Mouse (Mus musculus): ENCODE results near the gene Prkn. TPM values are rescaled to one million over a fixed set of nuclear protein-coding genes. Genes with fewer than 3 reads are reported as not detected.

The Prkn gene
- polyA plus RNA-seq, 1 experiment from 2014 or later = 0.64 TPM

DNA sequence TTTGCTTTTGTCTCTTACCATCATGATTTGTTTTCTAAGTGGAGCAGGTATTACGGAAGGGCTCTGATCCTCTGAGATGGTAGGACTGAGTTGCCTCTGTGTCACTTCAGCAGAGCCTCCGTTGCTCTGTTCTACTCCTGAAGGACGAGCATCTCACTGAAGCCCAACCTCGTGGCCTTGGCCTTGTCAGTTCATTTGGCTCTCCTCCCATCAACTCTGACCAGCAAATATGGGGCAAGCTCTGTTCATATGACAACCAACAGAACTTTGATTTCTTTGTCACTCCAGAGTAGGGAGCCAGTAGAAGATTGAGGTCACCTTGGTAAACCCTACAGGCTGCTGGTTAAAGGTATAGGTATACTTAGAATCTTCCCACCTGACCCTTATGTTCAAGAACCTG lies 745.3 kb downstream of the Prkn start:
- no peak for ATAC-seq
- no peak overlapping the region for H3K4me2 ChIP-seq
- WGBS (ENCODE audit: insufficient replicate concordance) = 60% methylated on average over 4 of the region's 4 CpGs
- no peaks in the 10 kb centered on the region for H3K27me3 ChIP-seq (replicated peaks)
- no peak overlapping the region for H3K9ac ChIP-seq
- H3K4me3 ChIP-seq = no peak overlapping the region
- no peaks in the 10 kb centered on the region for H3K9me3 ChIP-seq (replicated peaks)
- H3K4me1 ChIP-seq = no peaks in the 10 kb centered on the region
- no peaks in the 10 kb centered on the region for H3K36me3 ChIP-seq
- no peak overlapping the region for H3K27ac ChIP-seq

DNA sequence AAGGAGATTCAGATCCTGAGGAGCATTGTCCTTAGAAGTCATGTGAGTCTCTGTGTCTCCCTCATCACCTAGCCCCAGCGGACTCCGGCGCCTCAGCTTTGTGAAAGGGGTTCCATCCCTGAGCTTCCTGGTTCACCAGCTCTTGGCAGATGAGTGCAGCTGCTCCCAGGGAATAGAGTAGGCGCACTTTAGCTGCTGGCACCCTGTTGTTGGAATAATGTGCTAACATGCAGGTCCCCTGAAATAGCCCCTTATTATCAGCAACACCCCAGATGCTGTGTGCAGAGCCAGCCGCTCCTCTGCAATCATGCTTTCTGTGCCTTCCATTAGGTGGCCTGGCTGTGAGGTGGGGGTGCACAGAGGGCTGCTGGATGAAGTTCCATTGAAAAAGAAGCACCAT lies 767.7 kb downstream of the Prkn start:
- Histone ChIP-seq H3K4me2 (no peak overlapping the region), H3K4me1 (no peaks in the 10 kb centered on the region), H3K9me3 (replicated peaks) (no peaks in the 10 kb centered on the region), H3K9ac (no peak overlapping the region), H3K27ac (no peak overlapping the region), H3K4me3 (no peak overlapping the region), H3K36me3 (no peaks in the 10 kb centered on the region), H3K27me3 (replicated peaks) (peaks cover 9% of the 10 kb centered on the region; the same call in 1 of the 2 replicates)
- ATAC-seq = no peak
- 64% methylated on average over 5 of the region's 5 CpGs for WGBS (ENCODE audit: insufficient replicate concordance)

GRCm38 (mm10) chr17:11611459-11611858 lies 771.3 kb downstream of the Prkn start:
- Histone ChIP-seq H3K9ac (no peak overlapping the region), H3K27me3 (replicated peaks) (peaks cover 15% of the 10 kb centered on the region; the same call in 1 of the 2 replicates), H3K27ac (no peak overlapping the region), H3K4me3 (no peak overlapping the region), H3K4me2 (no peak overlapping the region), H3K36me3 (no peaks in the 10 kb centered on the region), H3K9me3 (replicated peaks) (no peaks in the 10 kb centered on the region), H3K4me1 (no peaks in the 10 kb centered on the region)
- no peak for ATAC-seq
- 10% methylated on average over 7 of the region's 7 CpGs for WGBS (ENCODE audit: insufficient replicate concordance)

DNA sequence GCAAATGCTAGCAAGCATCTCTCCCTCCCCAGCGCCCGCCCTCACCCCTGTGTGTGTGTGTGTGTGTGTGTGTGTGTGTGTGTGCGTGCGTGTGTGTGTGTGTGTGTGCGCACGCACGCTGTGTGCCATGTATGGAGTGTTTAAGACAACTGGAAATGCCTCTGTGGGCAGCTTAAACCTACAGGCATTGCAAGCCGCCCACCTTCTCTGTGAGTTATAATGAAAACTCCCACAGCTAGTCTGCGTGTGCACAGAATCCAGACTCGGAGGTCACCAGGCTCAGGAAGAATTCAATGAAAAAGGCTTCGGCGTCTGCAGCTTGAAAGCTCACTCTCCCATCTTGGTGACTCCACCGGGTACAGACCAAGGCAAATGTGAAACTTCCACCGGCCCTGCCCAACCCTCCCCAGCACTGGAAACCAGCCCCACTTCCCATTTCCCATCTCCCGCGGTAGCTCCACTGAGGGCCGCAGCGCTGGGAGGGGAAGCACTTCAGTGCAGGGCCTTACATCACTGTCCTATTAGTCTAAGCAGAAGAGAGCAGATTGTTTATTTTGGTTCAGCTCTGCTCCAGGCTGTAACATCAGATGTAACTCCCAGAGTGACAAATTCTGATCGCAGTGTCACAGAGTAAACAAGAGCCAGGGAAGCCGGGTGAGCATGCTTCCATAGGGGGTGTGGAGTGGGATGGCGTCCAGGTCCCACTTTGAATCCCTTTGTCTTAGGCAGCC lies 772.8 kb downstream of the Prkn start:
- Histone ChIP-seq H3K4me3 (no peak overlapping the region), H3K27ac (no peak overlapping the region), H3K36me3 (no peaks in the 10 kb centered on the region), H3K9me3 (replicated peaks) (no peaks in the 10 kb centered on the region), H3K4me2 (no peak overlapping the region), H3K27me3 (replicated peaks) (peaks cover 15% of the 10 kb centered on the region; the same call in 1 of the 2 replicates), H3K4me1 (no peaks in the 10 kb centered on the region), H3K9ac (no peak overlapping the region)
- ATAC-seq = no peak
- WGBS (ENCODE audit: insufficient replicate concordance) = 54% methylated on average over 21 of the region's 21 CpGs

DNA sequence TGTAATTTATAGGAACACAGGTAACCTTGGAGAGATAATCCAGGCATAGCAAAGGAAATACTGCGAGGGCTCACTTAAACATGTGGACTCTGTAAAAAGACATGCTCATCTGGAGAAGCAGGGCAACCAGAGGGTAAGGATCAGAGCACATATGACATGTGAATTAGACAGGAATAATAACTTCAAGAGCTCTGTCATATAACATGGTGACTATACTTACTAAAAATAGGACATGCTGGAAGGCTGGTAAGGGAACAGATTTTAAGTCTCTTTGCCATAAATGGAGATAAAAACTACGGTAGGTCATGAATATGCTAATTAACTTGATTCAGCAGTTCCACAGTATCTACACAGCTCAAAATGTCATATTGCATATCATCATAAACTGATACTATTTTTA lies 777.4 kb downstream of the Prkn start:
- 0 out of 2 replicates have a peak, but pooled peaks cover 7% of the 10 kb centered on the region for H3K27me3 ChIP-seq (replicated peaks)
- no peak overlapping the region for H3K9ac ChIP-seq
- no peaks in the 10 kb centered on the region for H3K9me3 ChIP-seq (replicated peaks)
- ATAC-seq = no peak
- 59% methylated on average over 2 of the region's 2 CpGs for WGBS (ENCODE audit: insufficient replicate concordance)
- H3K4me2 ChIP-seq = no peak overlapping the region
- H3K4me3 ChIP-seq = no peak overlapping the region
- no peak overlapping the region for H3K27ac ChIP-seq
- H3K36me3 ChIP-seq = no peaks in the 10 kb centered on the region
- H3K4me1 ChIP-seq = no peaks in the 10 kb centered on the region

GRCm38 (mm10) chr17:11618886-11619590 lies 778.9 kb downstream of the Prkn start:
- no peaks in the 10 kb centered on the region for H3K36me3 ChIP-seq
- H3K9ac ChIP-seq = no peak overlapping the region
- 0 out of 2 replicates have a peak, but pooled peaks cover 2% of the 10 kb centered on the region for H3K27me3 ChIP-seq (replicated peaks)
- no peak overlapping the region for H3K4me2 ChIP-seq
- no peaks in the 10 kb centered on the region for H3K9me3 ChIP-seq (replicated peaks)
- no peak overlapping the region for H3K27ac ChIP-seq
- no peak overlapping the region for H3K4me3 ChIP-seq
- H3K4me1 ChIP-seq = no peaks in the 10 kb centered on the region
- WGBS (ENCODE audit: insufficient replicate concordance) = 68% methylated on average over 8 of the region's 8 CpGs
- ATAC-seq = no peak

DNA sequence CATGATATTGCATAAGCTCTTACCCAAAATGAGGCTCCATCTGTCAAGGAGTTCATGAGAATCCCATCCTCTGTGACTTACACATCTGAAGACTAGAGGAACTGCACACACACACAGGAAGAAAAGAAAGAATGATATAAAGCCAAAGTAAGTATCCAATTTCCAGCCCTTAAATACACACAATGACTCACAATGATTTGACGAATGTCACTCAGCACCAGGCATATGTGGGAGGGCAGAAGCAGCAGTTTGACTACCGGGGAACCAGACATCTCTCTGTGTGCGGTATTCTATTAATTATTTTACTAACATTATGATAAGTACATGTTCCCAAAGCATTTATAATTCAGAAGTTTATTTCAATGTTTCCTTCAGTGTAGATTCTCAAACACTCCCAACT lies 780.6 kb downstream of the Prkn start:
- no peak overlapping the region for H3K4me3 ChIP-seq
- no peak overlapping the region for H3K9ac ChIP-seq
- H3K36me3 ChIP-seq = no peaks in the 10 kb centered on the region
- no peaks in the 10 kb centered on the region for H3K27me3 ChIP-seq (replicated peaks)
- H3K9me3 ChIP-seq (replicated peaks) = no peaks in the 10 kb centered on the region
- no peak for ATAC-seq
- no peak overlapping the region for H3K27ac ChIP-seq
- WGBS (ENCODE audit: insufficient replicate concordance) = 62% methylated on average over 3 of the region's 3 CpGs
- no peak overlapping the region for H3K4me2 ChIP-seq
- no peaks in the 10 kb centered on the region for H3K4me1 ChIP-seq

DNA sequence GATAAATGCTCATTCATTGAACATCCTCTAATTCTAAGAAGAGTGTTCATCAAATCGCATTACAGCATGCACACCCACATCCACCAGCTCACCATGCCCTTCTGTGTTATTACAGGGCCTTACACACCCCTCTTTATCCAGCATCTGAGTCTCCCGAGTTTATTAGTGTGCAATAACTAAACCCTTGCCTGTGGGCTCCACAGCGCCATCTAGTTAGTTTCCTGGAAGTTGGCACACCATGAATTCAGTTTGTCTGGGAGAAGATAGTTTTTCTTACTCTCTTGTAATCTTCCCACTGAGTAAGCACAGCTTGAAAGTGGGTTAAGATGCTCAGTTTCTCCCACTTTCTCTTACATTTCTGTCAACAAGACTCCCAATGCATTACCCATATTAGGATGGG lies 781.3 kb downstream of the Prkn start:
- Histone ChIP-seq H3K4me1 (no peaks in the 10 kb centered on the region), H3K4me3 (no peak overlapping the region), H3K4me2 (no peak overlapping the region), H3K36me3 (no peaks in the 10 kb centered on the region), H3K9ac (no peak overlapping the region), H3K27ac (no peak overlapping the region), H3K27me3 (replicated peaks) (no peaks in the 10 kb centered on the region), H3K9me3 (replicated peaks) (no peaks in the 10 kb centered on the region)
- no peak for ATAC-seq
- WGBS (ENCODE audit: insufficient replicate concordance) = 48% methylated on average over 3 of the region's 3 CpGs

GRCm38 (mm10) chr17:11626306-11626705 lies 786.1 kb downstream of the Prkn start:
- Histone ChIP-seq H3K9ac (no peak overlapping the region), H3K4me1 (no peaks in the 10 kb centered on the region), H3K9me3 (replicated peaks) (no peaks in the 10 kb centered on the region), H3K27me3 (replicated peaks) (no peaks in the 10 kb centered on the region), H3K4me2 (no peak overlapping the region), H3K4me3 (no peak overlapping the region), H3K36me3 (no peaks in the 10 kb centered on the region), H3K27ac (no peak overlapping the region)
- WGBS (ENCODE audit: insufficient replicate concordance) = 68% methylated on average over 3 of the region's 3 CpGs
- no peak for ATAC-seq

DNA sequence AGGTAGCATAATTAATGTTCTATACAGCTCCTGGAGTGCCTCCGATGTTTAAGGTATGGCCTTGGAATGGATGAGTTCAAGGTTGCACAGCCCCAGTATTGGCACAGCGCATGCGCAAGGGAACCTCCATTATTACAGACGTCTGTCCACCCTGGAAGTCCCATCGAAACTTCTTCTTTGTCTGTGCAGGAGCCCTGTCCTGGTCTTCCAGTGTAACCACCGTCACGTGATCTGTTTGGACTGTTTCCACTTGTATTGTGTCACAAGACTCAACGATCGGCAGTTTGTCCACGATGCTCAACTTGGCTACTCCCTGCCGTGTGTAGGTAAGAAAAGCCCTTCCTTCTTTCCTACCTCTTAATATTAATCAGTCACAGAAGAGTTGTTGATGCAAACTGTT lies 794.9 kb downstream of the Prkn start:
- Histone ChIP-seq H3K27me3 (replicated peaks) (no peaks in the 10 kb centered on the region), H3K36me3 (no peaks in the 10 kb centered on the region)
- WGBS (ENCODE audit: insufficient replicate concordance) = 80% methylated on average over 11 of the region's 11 CpGs

DNA sequence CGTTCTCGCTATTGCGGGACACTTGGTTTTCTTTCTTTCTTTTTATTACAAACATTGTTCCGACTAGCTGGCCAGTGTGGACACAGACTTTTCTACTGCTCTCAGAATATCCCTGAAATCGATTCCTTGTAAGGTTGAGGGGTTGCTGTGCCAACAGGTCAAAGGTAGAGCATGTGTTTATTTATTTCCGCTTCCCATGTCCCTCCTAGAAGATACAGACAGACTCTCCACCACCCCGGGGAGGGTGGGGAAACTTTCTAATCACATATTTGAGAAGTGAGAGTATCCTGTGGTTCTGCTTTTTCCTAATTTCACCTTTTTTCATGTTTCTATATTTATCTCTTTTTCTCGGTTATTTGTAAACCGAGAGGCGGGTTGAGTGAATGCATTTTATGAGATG lies 797.5 kb downstream of the Prkn start:
- Histone ChIP-seq H3K36me3 (no peaks in the 10 kb centered on the region), H3K4me1 (no peaks in the 10 kb centered on the region), H3K4me2 (no peak overlapping the region), H3K9ac (no peak overlapping the region), H3K4me3 (no peak overlapping the region), H3K27ac (no peak overlapping the region), H3K9me3 (replicated peaks) (no peaks in the 10 kb centered on the region), H3K27me3 (replicated peaks) (no peaks in the 10 kb centered on the region)
- ATAC-seq = no peak
- 65% methylated on average over 10 of the region's 10 CpGs for WGBS (ENCODE audit: insufficient replicate concordance)

More for the DNA sequence above, 794.9 kb downstream of the Prkn start:
- H3K27ac ChIP-seq = no peak overlapping the region
- no peak overlapping the region for H3K4me3 ChIP-seq
- no peak overlapping the region for H3K9ac ChIP-seq
- H3K9me3 ChIP-seq (replicated peaks) = no peaks in the 10 kb centered on the region
- ATAC-seq = no peak
- H3K4me2 ChIP-seq = no peak overlapping the region
- no peaks in the 10 kb centered on the region for H3K4me1 ChIP-seq

- no peaks in the 10 kb centered on the region for H3K4me1 ChIP-seq
- no peak overlapping the region for H3K27ac ChIP-seq
- no peak overlapping the region for H3K9ac ChIP-seq
- WGBS (ENCODE audit: insufficient replicate concordance) = 71% methylated on average over 6 of the region's 6 CpGs
- no peak for ATAC-seq
- no peaks in the 10 kb centered on the region for H3K36me3 ChIP-seq
- no peak overlapping the region for H3K4me2 ChIP-seq
- no peak overlapping the region for H3K4me3 ChIP-seq
- H3K9me3 ChIP-seq (replicated peaks) = no peaks in the 10 kb centered on the region
- H3K27me3 ChIP-seq (replicated peaks) = no peaks in the 10 kb centered on the region
Measured at GRCm38 (mm10) chr17:11638451-11638850, 798.3 kb downstream of the Prkn start.

Measured in liver, embryonic 12.5 days (tissue).